Mouse (Mus musculus): ENCODE results near the gene Il17ra.

Gene Il17ra

GRCm38 (mm10) chr6:120509975-120510374 is 46.9 kb downstream of the Il17ra start:
- no peak for DNase-seq (ENCODE audit: low spot score)

GRCm38 (mm10) chr6:120510425-120510824 is 47.4 kb downstream of the Il17ra start:
- DNase-seq (ENCODE audit: low spot score) = no peak

- no peak for DNase-seq (ENCODE audit: low spot score)
These were observed 48.2 kb downstream of the Il17ra start for GRCm38 (mm10) chr6:120511212-120511611.

- no peak for DNase-seq (ENCODE audit: low spot score)
These were observed 53.4 kb downstream of the Il17ra start for GRCm38 (mm10) chr6:120516422-120516821.

GRCm38 (mm10) chr6:120516879-120517278 is 53.8 kb downstream of the Il17ra start:
- no peak for DNase-seq (ENCODE audit: low spot score)

DNA sequence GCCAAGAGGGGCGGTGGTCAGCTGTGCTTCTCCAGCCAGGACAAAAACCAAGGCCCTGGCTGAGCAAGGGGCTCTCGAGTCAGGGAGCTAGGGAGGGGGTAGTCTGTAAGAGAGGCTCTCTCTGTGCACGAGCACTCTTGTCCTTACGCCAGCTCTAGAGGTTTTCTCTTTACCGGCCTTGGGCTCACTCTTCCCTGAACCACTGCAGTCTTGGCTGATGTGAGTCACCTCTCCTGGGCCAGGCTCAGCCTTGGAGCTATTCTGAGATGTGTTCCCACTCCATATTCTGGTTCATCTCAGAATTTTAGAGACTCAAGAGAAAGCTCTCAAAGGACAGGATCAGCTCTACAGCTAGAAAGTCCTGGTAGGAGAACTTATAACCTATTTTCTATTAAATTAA is 54.3 kb downstream of the Il17ra start:
- peak; percentile 26 for DNase-seq (ENCODE audit: low spot score)

- DNase-seq (ENCODE audit: low spot score) = no peak
These were observed 56.6 kb downstream of the Il17ra start for GRCm38 (mm10) chr6:120519647-120520046.

DNA sequence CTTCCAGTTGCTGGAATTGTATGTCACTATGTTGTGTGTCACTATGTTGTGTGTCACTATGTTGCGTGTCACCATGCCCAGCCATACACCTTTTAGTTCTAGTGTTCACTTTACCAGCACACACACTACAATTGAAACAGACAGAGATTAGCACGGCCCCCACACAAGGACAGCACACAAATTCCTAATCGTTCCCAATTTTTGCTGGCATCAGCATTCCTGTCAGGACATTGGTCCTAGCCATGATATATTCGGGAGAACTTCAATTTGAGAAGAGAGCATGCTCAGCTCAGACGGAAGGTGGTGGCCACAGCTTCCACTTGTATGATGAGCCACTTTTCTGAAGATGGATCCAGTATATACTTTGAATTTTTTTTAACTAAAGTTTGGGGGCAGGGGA is 61.7 kb downstream of the Il17ra start:
- DNase-seq (ENCODE audit: low spot score) = no peak

- no peak for DNase-seq (ENCODE audit: low spot score)
These were observed 66.1 kb downstream of the Il17ra start for GRCm38 (mm10) chr6:120529123-120529522.

GRCm38 (mm10) chr6:120531020-120531965 is 68.2 kb downstream of the Il17ra start, which contains the start of gene Hdhd5:
Hdhd5 (minus strand) TSS chr6:120531319.
- peak; percentile 86 for DNase-seq (ENCODE audit: low spot score)

- no peak for DNase-seq (ENCODE audit: low spot score)
These were observed 69.5 kb downstream of the Il17ra start for GRCm38 (mm10) chr6:120532594-120532993.

DNA sequence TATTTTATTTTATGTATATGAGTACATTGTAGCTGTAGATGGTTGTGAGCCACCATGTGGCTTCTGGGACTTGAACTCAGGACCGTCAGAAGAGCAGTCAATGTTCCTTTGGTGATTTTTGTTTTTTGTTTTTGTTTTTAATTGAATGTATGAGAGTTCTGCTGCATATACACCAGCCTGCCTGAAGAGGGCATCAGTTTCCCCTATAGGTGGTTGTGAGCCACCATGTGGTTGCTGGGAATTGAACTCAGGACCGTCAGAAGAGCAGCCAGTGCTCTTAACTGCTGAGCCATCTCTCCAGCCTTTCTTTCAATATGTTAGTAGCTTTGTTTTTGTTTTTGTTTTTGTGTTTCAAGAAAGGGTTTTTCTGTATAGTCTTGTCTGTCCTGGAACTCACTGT is 73.3 kb downstream of the Il17ra start:
- no peak for DNase-seq (ENCODE audit: low spot score)

All from ovary, adult 18-20 months (tissue).